ENCODE assay signal across 20 mouse cellular contexts in genomic region chr7:88445320-88445903, GRCm38 (mm10). TPM values are rescaled to one million over a fixed set of nuclear protein-coding genes. Genes with fewer than 3 reads are reported as not detected.
"Had no signal": no experiment of that assay in that cellular context is flagged by ENCODE, and none has a peak within 500 bp of the region (broad histone marks: within the 10 kb centered on the region; RNA-seq: fewer than 3 reads in every experiment).

No protein-coding gene starts in this region.

- H3K36me3 ChIP-seq: midbrain, embryonic 12.5 days; midbrain, embryonic 15.5 days; neural tube, embryonic 13.5 days had no signal

- H3K4me3 ChIP-seq: layer of hippocampus, adult 2 months; left cerebral cortex, adult 2 months; midbrain, embryonic 12.5 days; midbrain, embryonic 15.5 days; neural tube, embryonic 13.5 days had no signal

- H3K9me3 ChIP-seq: midbrain, embryonic 12.5 days; midbrain, embryonic 15.5 days; neural tube, embryonic 13.5 days had no signal

- H3K27me3 ChIP-seq: midbrain, embryonic 12.5 days; midbrain, embryonic 15.5 days; neural tube, embryonic 13.5 days had no signal

- ATAC-seq: inflammation-experienced regulatory T-cells, adult 6 months; intestine, embryonic 16.5 days; lung, postnatal 0 days; midbrain, embryonic 15.5 days had no signal

- DNase-seq: kidney, adult 18-20 months; kidney, postnatal 25 days; layer of hippocampus, adult 9-11 months; lung, embryonic 14.5 days; retina, postnatal 1 day; thymus, adult 18-20 months; thymus, postnatal 14 days; thymus, postnatal 4 days had no signal

- H3K9ac ChIP-seq: lung, embryonic 14.5 days; midbrain, embryonic 12.5 days; midbrain, embryonic 15.5 days; neural tube, embryonic 13.5 days had no signal

- H3K27ac ChIP-seq: kidney, postnatal 0 days; layer of hippocampus, adult 2 months; left cerebral cortex, adult 2 months; macrophage; midbrain, embryonic 12.5 days; midbrain, embryonic 15.5 days; neural tube, embryonic 13.5 days had no signal

- H3K4me1 ChIP-seq: midbrain, embryonic 12.5 days; midbrain, embryonic 15.5 days; neural tube, embryonic 13.5 days had no signal

- H3K4me2 ChIP-seq: lung, embryonic 14.5 days; midbrain, embryonic 12.5 days; midbrain, embryonic 15.5 days; neural tube, embryonic 13.5 days had no signal

RNA-seq across cellular contexts. Expression of gene Rab38, which starts 15.3 kb away (rescaled TPM):
- total RNA-seq: neutrophil, adult 5-6 weeks had no signal
- polyA plus RNA-seq: inflammation-experienced regulatory T-cells, adult 6 months; testis, adult 2 months had no signal
